Mouse (Mus musculus) hematopoietic multipotent progenitor cell, adult 10-12 weeks (in vitro differentiated cells): ENCODE measurements around the gene Myb. TPM values are rescaled to one million over a fixed set of nuclear protein-coding genes. Genes with fewer than 3 reads are reported as not detected.

Experiments used
- polyA plus RNA-seq: library from polyadenylated mRNA; stranded (reverse); fragments of >175 nt; gene quantifications from 2 replicates; pipeline ENCODE4 v1.2.3, GENCODE M21; 2012; ENCODE audit warnings: low replicate concordance

Myb gene
- 4.5 and 8.2 TPM in 2 replicates for polyA plus RNA-seq

GRCm38 (mm10) chr10:21160537-21161358 is at the start of gene Myb:
Myb (minus strand) TSS chr10:21160984.

Other genes with a start within 250 kb of the Myb start
- 2.9 and 4.3 TPM in 2 replicates for gene Ahi1, start 208.4 kb downstream of the Myb start, polyA plus RNA-seq
- gene Hbs1l, start 135.0 kb upstream of the Myb start, polyA plus RNA-seq, result 12.5 and 36.1 TPM in 2 replicates
- not detected in 2 replicates for gene Aldh8a1, start 216.3 kb upstream of the Myb start, polyA plus RNA-seq